Mouse (Mus musculus) hindbrain, postnatal 0 days (tissue): ENCODE measurements around the gene Hikeshi. TPM values are rescaled to one million over a fixed set of nuclear protein-coding genes. Genes with fewer than 3 reads are reported as not detected.

Experiments
- ATAC-seq: fragments of 200-750 bp; cut with Nextera tagmentation; 2 replicates; pipeline ENCODE4 v1.8.0; 2017; ENCODE audit warnings: mild to moderate bottlenecking, moderate TSS enrichment, moderate library complexity
- DNase-seq: peaks from one replicate; pipeline ENCODE4 v3.0.0-alpha.2; 2015; ENCODE audit warnings: low spot score
- H3K27ac ChIP-seq: fragments of 300-500 bp; sonication (generic); 2 replicates; pipeline ENCODE4 v1.5.1; 2014; ENCODE audit warnings: mild to moderate bottlenecking
- H3K27me3 ChIP-seq: fragments of 300-500 bp; sonication (generic); 2 replicates; pipeline ENCODE4 v1.6.1; 2014; ENCODE audit warnings: low read length, mixed read lengths; ENCODE audit not compliant: insufficient read depth
- H3K36me3 ChIP-seq: fragments of 300-500 bp; sonication (generic); 2 replicates; pipeline ENCODE4 v1.6.1; 2014; ENCODE audit warnings: low read length, mixed read lengths; ENCODE audit not compliant: insufficient read depth
- H3K4me1 ChIP-seq: fragments of 300-500 bp; sonication (generic); 2 replicates; pipeline ENCODE4 v1.6.1; 2014; ENCODE audit warnings: antibody characterized with exemption, low read length, mixed read lengths; ENCODE audit not compliant: insufficient read depth
- H3K4me2 ChIP-seq: fragments of 300-500 bp; sonication (generic); 2 replicates; pipeline ENCODE4 v1.6.1; 2014; ENCODE audit warnings: low read depth, mild to moderate bottlenecking, low read length, moderate library complexity, mixed read lengths
- H3K4me3 ChIP-seq: fragments of 300-500 bp; sonication (generic); 2 replicates; pipeline ENCODE4 v1.5.1; 2014; ENCODE audit warnings: low read length
- H3K9ac ChIP-seq: fragments of 300-500 bp; sonication (generic); replicated peaks from 2 replicates; pipeline ENCODE4 v1.6.1; 2014; ENCODE audit warnings: mild to moderate bottlenecking, low read length, moderate library complexity, mixed read lengths
- H3K9me3 ChIP-seq: fragments of 300-500 bp; sonication (generic); 2 replicates; pipeline ENCODE4 v1.6.1; 2016; ENCODE audit warnings: low read length, mixed read lengths
- CTCF ChIP-seq: IDR thresholded peaks from 2 replicates; pipeline ENCODE4 v1.5.1; 2016; ENCODE audit warnings: antibody characterized with exemption, control low read depth, low read depth
- WGBS: fragments of 180-500 bp; shearing (Covaris S2); extraction: QIAGEN DNeasy Blood & Tissue Kit; methylation state at CpG from one replicate; pipeline ENCODE4 v1.1.7; 2014; 5-methylcytosine and 5-hydroxymethylcytosine counted together
- polyA plus RNA-seq: library from polyadenylated mRNA; unstranded; fragments of >200 nt; fragmentation: Nextera tagmentation; extraction: Ambion mirVana; gene quantifications from 2 replicates; pipeline ENCODE4 v1.2.1, GENCODE M21; 2015
- total RNA-seq: library from RNA; depleted of rRNA; stranded (reverse); fragments of >200 nt; gene quantifications from 2 replicates; pipeline ENCODE4 v1.2.3, GENCODE M21; 2014; rRNA removed

Hikeshi gene
- total and polyA plus RNA-seq, 2 experiments from 2014 or later: 64.4 to 139 TPM

DNA sequence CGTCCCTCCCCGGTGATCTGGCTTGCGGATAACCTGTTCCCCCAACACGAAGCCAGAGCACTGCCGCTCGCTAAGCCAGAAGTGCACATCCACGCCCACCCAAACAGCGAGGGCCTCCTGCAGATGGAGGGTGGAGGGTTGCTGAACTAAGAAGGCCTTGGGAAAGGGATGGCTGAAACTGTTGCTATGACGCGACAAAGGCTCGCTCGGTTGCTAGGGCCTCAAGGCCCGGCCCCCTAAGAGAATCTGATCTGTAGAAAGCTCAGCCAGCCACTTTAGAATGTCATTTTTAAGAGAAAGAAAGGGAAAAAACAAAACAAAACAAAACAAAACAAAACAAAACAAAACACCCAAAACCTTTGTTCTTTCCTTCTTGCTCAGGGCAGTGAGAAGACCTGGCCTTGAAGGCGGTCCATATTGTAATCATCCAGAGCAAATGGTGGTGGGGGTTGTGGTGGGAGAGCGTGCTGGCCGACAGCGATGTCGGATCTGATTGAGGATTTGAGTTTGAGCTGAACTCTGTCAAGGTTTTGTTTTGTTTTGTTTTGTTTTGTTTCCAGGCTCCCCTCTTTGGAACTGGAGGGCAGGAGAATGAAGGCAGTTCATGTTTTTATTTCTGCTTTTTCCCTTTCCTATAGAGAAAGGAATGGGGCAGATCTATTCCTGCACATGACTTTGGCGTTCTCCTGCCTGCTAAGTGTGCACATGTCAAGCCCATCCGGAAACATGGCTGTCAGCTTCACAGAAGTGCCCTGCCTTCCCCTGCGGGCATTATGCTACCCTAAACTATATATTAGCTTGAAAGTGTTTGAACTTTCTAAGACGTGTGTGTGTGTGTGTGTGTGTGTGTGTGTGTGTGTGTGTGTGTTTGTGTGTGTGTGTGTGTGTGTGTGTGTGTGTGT, 37.3 kb downstream of the Hikeshi start, which contains the start of gene Ccdc81:
Ccdc81 (minus strand) TSS at position 188 of the 902 bp plus-strand sequence.
- no peaks in the 10 kb centered on the region for H3K9me3 ChIP-seq
- H3K4me1 ChIP-seq: no peaks in the 10 kb centered on the region
- TF ChIP-seq CTCF: no peak
- H3K27me3 ChIP-seq: no peaks in the 10 kb centered on the region
- H3K4me2 ChIP-seq: peak within 1 kb of the TSS; percentile 43
- DNase-seq (peak; percentile 23), ATAC-seq (0 out of 2 replicates have a peak, but pooled peaks have one; percentile 45)
- H3K36me3 ChIP-seq: no peaks in the 10 kb centered on the region
- no peak within 1 kb of the TSS; the same call in 1 of the 2 replicates for H3K9ac ChIP-seq
- H3K4me3 ChIP-seq: no peak within 1 kb of the TSS
- no peak within 1 kb of the TSS for H3K27ac ChIP-seq
- 24% methylated on average over 22 of the region's 22 CpGs for WGBS

DNA sequence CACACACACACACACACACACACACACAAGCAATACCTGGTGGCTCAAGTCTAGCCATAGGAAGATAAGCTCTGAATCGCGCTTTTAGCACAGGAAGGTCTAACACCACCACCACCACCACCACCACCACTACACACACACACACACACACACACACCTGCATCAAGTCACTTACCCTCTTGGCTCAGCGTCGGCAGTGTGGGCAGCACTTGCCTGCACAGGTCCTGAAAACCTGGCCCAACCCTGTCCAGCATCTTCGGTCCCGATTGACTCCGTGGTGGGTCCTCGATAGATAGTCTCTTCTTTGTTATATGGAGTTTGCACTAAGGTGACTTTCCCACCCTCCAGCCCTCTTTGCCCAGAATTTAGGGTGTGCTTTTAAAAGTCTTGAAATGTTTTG, 38.0 kb downstream of the Hikeshi start:
- no peak overlapping the region for H3K27ac ChIP-seq
- H3K9me3 ChIP-seq: no peaks in the 10 kb centered on the region
- H3K4me3 ChIP-seq: no peak overlapping the region
- no peaks in the 10 kb centered on the region for H3K27me3 ChIP-seq
- H3K4me2 ChIP-seq: peak overlapping the region; percentile 43
- 81% methylated on average over 8 of the region's 8 CpGs for WGBS
- no peaks in the 10 kb centered on the region for H3K36me3 ChIP-seq
- H3K4me1 ChIP-seq: no peaks in the 10 kb centered on the region
- TF ChIP-seq CTCF: no peak
- ATAC-seq (no peak), DNase-seq (no peak)
- H3K9ac ChIP-seq: no peak overlapping the region; the same call in 1 of the 2 replicates

DNA sequence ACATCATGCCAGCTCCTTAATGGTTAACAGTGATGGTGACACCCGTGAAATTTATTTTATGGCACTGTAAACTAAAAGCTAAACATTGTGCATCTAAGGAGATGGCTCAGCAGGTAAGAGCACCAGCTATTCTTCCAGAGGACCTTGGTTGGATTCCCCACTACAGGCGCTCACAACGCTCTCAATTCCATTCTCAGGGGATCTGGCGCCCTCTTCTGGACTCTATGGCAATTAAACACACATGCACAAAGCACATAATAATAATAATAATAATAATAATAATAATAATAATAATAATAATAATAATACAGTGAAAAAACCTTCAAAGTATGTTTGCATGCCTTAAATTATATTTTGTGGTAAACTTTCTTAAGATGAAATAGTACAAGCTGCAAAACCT, 49.1 kb downstream of the Hikeshi start:
- H3K9me3 ChIP-seq: no peaks in the 10 kb centered on the region
- WGBS: 33% methylated on average over 4 of the region's 4 CpGs
- no peak overlapping the region for H3K9ac ChIP-seq
- no peaks in the 10 kb centered on the region for H3K4me1 ChIP-seq
- no peaks in the 10 kb centered on the region for H3K27me3 ChIP-seq
- H3K27ac ChIP-seq: no peak overlapping the region
- no peaks in the 10 kb centered on the region for H3K36me3 ChIP-seq
- ATAC-seq (no peak), DNase-seq (peak; percentile 18)
- no peak overlapping the region for H3K4me3 ChIP-seq
- no peak overlapping the region for H3K4me2 ChIP-seq
- peak; percentile 26 for TF ChIP-seq CTCF

DNA sequence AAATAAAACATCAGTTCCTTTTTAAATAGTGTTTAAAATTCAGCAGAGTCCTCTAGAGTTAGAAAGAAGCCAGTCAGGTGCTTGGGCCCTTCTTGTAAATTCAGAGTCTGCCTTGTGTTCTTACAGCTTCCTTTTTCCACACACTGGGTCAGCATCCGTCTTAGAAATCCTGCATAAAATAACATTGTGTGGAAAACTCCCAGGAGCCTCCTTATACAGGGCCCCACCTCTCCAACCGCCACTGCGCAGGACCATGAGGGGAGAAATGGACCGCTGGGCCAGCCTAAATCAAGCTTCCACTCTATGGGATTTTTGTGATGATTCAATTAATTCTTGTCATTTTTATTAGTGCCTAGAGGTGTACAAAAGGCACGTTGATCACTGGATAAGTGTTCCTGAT, 49.6 kb downstream of the Hikeshi start:
- WGBS: 77% methylated on average over 5 of the region's 5 CpGs
- no peaks in the 10 kb centered on the region for H3K9me3 ChIP-seq
- no peak for ATAC-seq

DNA sequence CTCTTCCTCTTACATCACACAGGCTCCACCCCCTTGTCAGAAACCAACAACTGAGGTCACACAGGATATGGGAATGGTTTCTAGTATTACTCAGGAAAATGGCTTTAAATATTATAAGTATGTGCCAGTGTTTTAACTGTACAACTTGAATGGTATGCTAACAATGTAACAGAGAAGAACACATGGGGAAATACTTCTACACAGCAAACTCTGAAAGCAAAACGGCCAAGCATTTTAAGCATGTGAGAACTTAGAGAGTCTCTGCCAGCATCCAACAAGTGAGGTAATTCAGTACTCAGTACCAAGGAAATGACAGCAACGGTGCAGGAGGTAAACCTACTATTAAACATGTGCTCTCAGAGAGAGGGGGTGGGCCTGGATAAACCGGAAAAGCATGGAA, 56.5 kb downstream of the Hikeshi start:
- Histone ChIP-seq H3K9me3 (no peaks in the 10 kb centered on the region), H3K36me3 (no peaks in the 10 kb centered on the region), H3K27me3 (no peaks in the 10 kb centered on the region), H3K4me3 (no peak overlapping the region), H3K4me2 (no peak overlapping the region), H3K27ac (no peak overlapping the region), H3K4me1 (no peaks in the 10 kb centered on the region), H3K9ac (no peak overlapping the region)
- DNase-seq: no peak
- no peak for ATAC-seq
- no peak for TF ChIP-seq CTCF
- WGBS: 72% methylated on average over 3 of the region's 3 CpGs

More for the DNA sequence above, 49.6 kb downstream of the Hikeshi start:
- no peak for TF ChIP-seq CTCF
- no peaks in the 10 kb centered on the region for H3K36me3 ChIP-seq
- no peak overlapping the region for H3K4me3 ChIP-seq
- H3K9ac ChIP-seq: no peak overlapping the region
- no peak overlapping the region for H3K4me2 ChIP-seq
- no peak for DNase-seq
- no peak overlapping the region for H3K27ac ChIP-seq
- H3K27me3 ChIP-seq: no peaks in the 10 kb centered on the region
- no peaks in the 10 kb centered on the region for H3K4me1 ChIP-seq

DNA sequence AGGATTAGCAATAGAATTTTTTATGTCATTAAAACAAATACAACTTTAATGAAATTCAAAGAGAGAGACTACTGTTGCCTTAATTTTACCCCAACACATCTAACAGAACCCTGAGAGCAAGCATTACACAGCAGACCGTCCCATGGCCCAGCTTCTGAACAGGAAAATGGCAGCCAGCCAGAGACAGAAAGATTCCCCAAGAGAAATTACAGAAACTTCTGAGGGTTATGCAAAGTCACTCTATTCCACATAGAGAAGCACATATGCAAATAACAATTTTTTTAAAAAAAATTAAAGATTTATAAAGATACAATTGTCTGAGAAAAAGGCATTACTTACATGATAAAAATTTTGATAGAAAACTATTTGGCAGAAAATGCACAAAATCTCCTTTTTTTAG, 61.3 kb downstream of the Hikeshi start:
- H3K27ac ChIP-seq: no peak overlapping the region
- no peak for TF ChIP-seq CTCF
- ATAC-seq (no peak), DNase-seq (no peak)
- WGBS: 47% methylated on average over 1 of the region's 1 CpGs
- H3K36me3 ChIP-seq: no peaks in the 10 kb centered on the region
- H3K9ac ChIP-seq: no peak overlapping the region
- no peak overlapping the region for H3K4me3 ChIP-seq
- H3K27me3 ChIP-seq: no peaks in the 10 kb centered on the region
- H3K4me2 ChIP-seq: no peak overlapping the region
- no peaks in the 10 kb centered on the region for H3K9me3 ChIP-seq
- no peaks in the 10 kb centered on the region for H3K4me1 ChIP-seq

Other genes with a start within 250 kb of the Hikeshi start
- gene Ccdc81, start 37.6 kb downstream of the Hikeshi start, total RNA-seq: 0.42 and 1.1 TPM in 2 replicates
- 0.71 and 0.76 TPM in 2 replicates for gene Ccdc81, start 37.6 kb downstream of the Hikeshi start, polyA plus RNA-seq
- 9.5 and 21.9 TPM in 2 replicates for gene Eed, start 39.8 kb upstream of the Hikeshi start, total RNA-seq
- gene Eed, start 39.8 kb upstream of the Hikeshi start, polyA plus RNA-seq: 20.6 and 23.2 TPM in 2 replicates
- 132 and 141 TPM in 2 replicates for gene Picalm, start 189.0 kb upstream of the Hikeshi start, total RNA-seq
- 22.4 and 25.2 TPM in 2 replicates for gene Picalm, start 189.0 kb upstream of the Hikeshi start, polyA plus RNA-seq